Mouse (Mus musculus) lung, postnatal 36 days (tissue): ENCODE measurements around the gene Uck2.

ENCODE experiments used
- DNase-seq: peaks from one replicate; pipeline ENCODE4 v3.0.0; 2022; ENCODE audit warnings: mixed read lengths

Uck2 gene

GRCm38 (mm10) chr1:167205177-167205750 is 79.9 kb downstream of the Uck2 start:
- DNase-seq = no peak

DNA sequence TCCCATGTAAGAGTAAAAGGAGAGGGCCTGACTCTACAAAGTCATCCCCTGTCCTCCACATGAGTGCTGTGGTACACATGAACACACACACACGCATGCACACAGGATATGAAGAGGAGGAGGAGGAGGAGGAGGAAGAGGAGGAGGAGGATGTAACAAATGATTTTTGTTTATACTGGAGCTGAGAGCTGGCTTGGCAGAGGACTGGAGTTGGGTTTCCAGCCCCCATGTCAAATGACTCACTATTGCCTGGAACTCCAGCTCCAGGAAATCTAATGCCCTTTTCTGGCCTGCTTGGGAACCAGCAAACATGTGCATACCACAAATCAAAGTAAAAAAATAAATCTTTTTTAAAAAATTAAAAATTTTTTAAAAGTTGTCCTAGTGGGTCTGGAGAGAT is 80.7 kb downstream of the Uck2 start:
- no peak for DNase-seq

GRCm38 (mm10) chr1:167194766-167195165 is 90.4 kb downstream of the Uck2 start:
- DNase-seq = no peak

GRCm38 (mm10) chr1:167187791-167188190 is 97.3 kb downstream of the Uck2 start:
- DNase-seq = no peak

DNA sequence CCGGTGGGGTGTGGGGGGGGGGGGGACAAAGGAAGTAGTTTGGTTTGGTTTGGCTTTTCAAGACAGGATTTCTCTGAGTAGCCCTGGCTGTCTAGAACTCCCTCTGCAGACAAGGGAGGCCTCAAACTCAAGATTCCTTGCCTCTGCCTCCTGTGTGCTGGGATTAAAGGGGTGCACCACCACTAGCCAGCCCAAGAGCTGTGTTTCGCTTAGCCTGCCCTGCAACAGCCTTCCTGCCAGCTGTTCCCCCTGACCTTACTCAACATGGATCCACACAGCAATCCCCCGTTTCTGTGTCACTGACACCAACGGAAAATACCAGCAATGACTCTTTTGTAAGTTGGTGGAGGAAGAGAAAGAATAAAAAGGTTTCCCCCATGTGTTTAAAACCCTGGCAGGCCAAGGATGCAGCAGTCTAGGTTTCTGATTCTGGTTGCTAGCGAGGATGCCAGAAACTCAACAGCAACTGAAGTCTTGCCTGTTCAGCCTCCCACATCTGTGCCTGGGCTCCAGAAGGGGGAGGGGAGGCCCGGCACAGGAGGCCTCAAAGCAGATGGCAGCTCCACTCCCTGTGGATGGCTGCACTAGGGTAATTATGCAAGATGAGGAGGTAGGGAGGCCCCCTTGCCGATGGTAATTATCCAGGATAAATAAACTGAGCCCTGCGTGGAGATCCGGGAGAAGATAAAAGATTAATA is 103.1 kb downstream of the Uck2 start:
- no peak for DNase-seq
